Mouse (Mus musculus) retina, embryonic 14.5 days (tissue): ENCODE measurements around the gene Gm9774.

ENCODE experiments used
- DNase-seq: peaks from one replicate; pipeline ENCODE4 v3.0.0-alpha.2; 2015; ENCODE audit warnings: low spot score

Gene Gm9774

GRCm38 (mm10) chr3:92429323-92429722 is at the start of gene Gm9774:
TSS of gene Gm9774 (minus strand) at chr3:92429423.
- DNase-seq = no peak

- DNase-seq = no peak
Measured at GRCm38 (mm10) chr3:92470111-92470510, 40.9 kb upstream of the Gm9774 start.

GRCm38 (mm10) chr3:92467424-92467823 is 38.2 kb upstream of the Gm9774 start:
- DNase-seq = no peak

- DNase-seq = no peak
Measured at GRCm38 (mm10) chr3:92466576-92466975, 37.4 kb upstream of the Gm9774 start.

GRCm38 (mm10) chr3:92458620-92459019 is 29.4 kb upstream of the Gm9774 start, which contains the start of gene Sprr3:
TSS of gene Sprr3 (minus strand) at chr3:92458720.
- no peak for DNase-seq

- DNase-seq = no peak
Measured at GRCm38 (mm10) chr3:92455151-92455550, 25.9 kb upstream of the Gm9774 start.

GRCm38 (mm10) chr3:92440177-92440576 is 11.0 kb upstream of the Gm9774 start:
- DNase-seq = no peak

GRCm38 (mm10) chr3:92438689-92439088 is 9.5 kb upstream of the Gm9774 start, which contains the start of gene Sprr1b:
TSS of gene Sprr1b (minus strand) at chr3:92438789.
- DNase-seq = no peak

- no peak for DNase-seq
Measured at GRCm38 (mm10) chr3:92432282-92432681, 3.1 kb upstream of the Gm9774 start, which contains the start of gene Sprr2k. TSS of gene Sprr2k (plus strand) at chr3:92432582.

- no peak for DNase-seq
Measured at GRCm38 (mm10) chr3:92417782-92418181, 11.4 kb downstream of the Gm9774 start, which contains the start of gene Sprr2j-ps. TSS of gene Sprr2j-ps (plus strand) at chr3:92418082.

- no peak for DNase-seq
Measured at GRCm38 (mm10) chr3:92407691-92408090, 21.5 kb downstream of the Gm9774 start, which contains the start of gene Sprr2i. TSS of gene Sprr2i (plus strand) at chr3:92407991.

GRCm38 (mm10) chr3:92394301-92394700 is 34.9 kb downstream of the Gm9774 start:
- DNase-seq = peak; percentile 2

GRCm38 (mm10) chr3:92385385-92385784 is 43.8 kb downstream of the Gm9774 start, which contains the start of gene Sprr2h:
TSS of gene Sprr2h (plus strand) at chr3:92385685.
- DNase-seq = no peak
